Comparison of ENCODE assay signal across 9 mouse cellular contexts in genomic region chr13:73620637-73621036, GRCm38 (mm10). TPM values are rescaled to one million over a fixed set of nuclear protein-coding genes. Genes with fewer than 3 reads are reported as not detected.
DNase-seq lines count a peak whose midpoint lies in the region; ATAC-seq and TF ChIP-seq lines count a peak whose summit lies in the region.
"Had no signal": no experiment of that assay in that cellular context is flagged by ENCODE, and none has a peak within 500 bp of the region (broad histone marks: within the 10 kb centered on the region; RNA-seq: fewer than 3 reads in every experiment).

No protein-coding gene starts in this region.

- TF ChIP-seq POLR2A in limb, embryonic 14.5 days (IDR thresholded peaks at IDR 0.05; ENCODE audit: borderline replicate concordance, extremely low read depth, insufficient read depth, insufficient read length) = no peak

- no peak for ATAC-seq in limb, embryonic 14.5 days (ENCODE audit: low FRiP score, low read depth)

- H3K9me3 ChIP-seq in limb, embryonic 14.5 days (ENCODE audit: control insufficient read depth, low read length) = no peaks in the 10 kb centered on the region
- H3K9me3 ChIP-seq in limb, embryonic 10.5 days (replicated peaks) = no peaks in the 10 kb centered on the region
- H3K9me3 ChIP-seq: liver, embryonic 13.5 days had no signal

- peak; percentile 34 for DNase-seq in limb, embryonic 14.5 days (ENCODE audit: low spot score)
- DNase-seq in limb, embryonic 10.5 days (ENCODE audit: low spot score) = no peak
- peak; percentile 62 for DNase-seq in CD4-positive, CD25-positive, alpha-beta regulatory T cell, adult 2 months (ENCODE audit: low read depth, low spot score)
- peak; percentile 55 for DNase-seq in NIH3T3 (ENCODE audit: low read depth)
- DNase-seq in induced T-regulatory cell, adult 2 months (ENCODE audit: low read depth) = peak; percentile 60
- no peak for DNase-seq in frontal cortex, postnatal 36 days (ENCODE audit: low spot score in 2 of 2)
- DNase-seq in heart, adult 18-20 months = no peak
- DNase-seq: heart, postnatal 36 days; liver, embryonic 13.5 days had no signal

- H3K4me3 ChIP-seq in limb, embryonic 14.5 days (replicated peaks; ENCODE audit: low read length) = no peak overlapping the region
- H3K4me3 ChIP-seq in limb, embryonic 10.5 days = no peak overlapping the region
- H3K4me3 ChIP-seq: liver, embryonic 13.5 days had no signal

- H3K9ac ChIP-seq in limb, embryonic 14.5 days (ENCODE audit: low read depth, low read length, severe bottlenecking) = no peak overlapping the region
- H3K9ac ChIP-seq: liver, embryonic 13.5 days had no signal

- no peak overlapping the region for H3K4me2 ChIP-seq in limb, embryonic 14.5 days (replicated peaks; ENCODE audit: low read depth, low read length, severe bottlenecking)
- H3K4me2 ChIP-seq: liver, embryonic 13.5 days had no signal

- no peak overlapping the region for H3K27ac ChIP-seq in limb, embryonic 14.5 days (replicated peaks; ENCODE audit: low read depth, low read length)
- H3K27ac ChIP-seq in limb, embryonic 10.5 days = no peak overlapping the region
- H3K27ac ChIP-seq: liver, embryonic 13.5 days had no signal

- H3K36me3 ChIP-seq in limb, embryonic 14.5 days (ENCODE audit: control insufficient read depth, insufficient read depth, low read length) = peaks cover 66% of the 10 kb centered on the region
- peaks cover 60% of the 10 kb centered on the region for H3K36me3 ChIP-seq in limb, embryonic 10.5 days

- 82% methylated on average over 6 of the region's 6 CpGs for WGBS in limb, embryonic 14.5 days
- WGBS in limb, embryonic 10.5 days = 76% methylated on average over 6 of the region's 6 CpGs

- no peaks in the 10 kb centered on the region for H3K27me3 ChIP-seq in limb, embryonic 14.5 days (ENCODE audit: control insufficient read depth, insufficient read depth, low read length)
- no peaks in the 10 kb centered on the region for H3K27me3 ChIP-seq in limb, embryonic 10.5 days (ENCODE audit: low read depth, poor library complexity, severe bottlenecking)
- H3K27me3 ChIP-seq: liver, embryonic 13.5 days had no signal

- no peaks in the 10 kb centered on the region for H3K4me1 ChIP-seq in limb, embryonic 14.5 days (ENCODE audit: control insufficient read depth, insufficient read depth, low read length)
- H3K4me1 ChIP-seq in limb, embryonic 10.5 days = no peaks in the 10 kb centered on the region
- H3K4me1 ChIP-seq: liver, embryonic 13.5 days had no signal

RNA-seq across cellular contexts. Expression of gene Tert, which starts 6.1 kb away (rescaled TPM):
- 19.6 and 25.3 TPM in 2 replicates for polyA plus RNA-seq in limb, embryonic 14.5 days (2012; rRNA removed)
- 3.0 and 5.3 TPM in 2 replicates for polyA plus RNA-seq in limb, embryonic 14.5 days (2014; fragmentation: Nextera tagmentation; extraction: Ambion mirVana)
- polyA plus RNA-seq in limb, embryonic 10.5 days (2016; fragmentation: Nextera tagmentation; extraction: Ambion mirVana) = 10.4 and 12.9 TPM in 2 replicates
- total RNA-seq in heart, adult 18-20 months (2021) = under 1 TPM in 1 of 2 experiments, not detected in 1; 0.15 TPM
- total RNA-seq: heart, postnatal 36 days had no signal

RNA-seq across cellular contexts. Expression of gene Clptm1l, which starts 16.8 kb away (rescaled TPM):
- polyA plus RNA-seq in limb, embryonic 14.5 days (2012; rRNA removed) = 163 and 203 TPM in 2 replicates
- polyA plus RNA-seq in limb, embryonic 14.5 days (2014; fragmentation: Nextera tagmentation; extraction: Ambion mirVana) = 145 and 151 TPM in 2 replicates
- 111 and 112 TPM in 2 replicates for polyA plus RNA-seq in limb, embryonic 10.5 days (2016; fragmentation: Nextera tagmentation; extraction: Ambion mirVana)
- total RNA-seq in heart, adult 18-20 months (2021) = 10 to 100 TPM; 56.6 to 63.9 TPM

RNA-seq across cellular contexts. Expression of gene Slc6a18, which starts 57.2 kb away (rescaled TPM):
- 0.05 and 0.14 TPM in 2 replicates for polyA plus RNA-seq in limb, embryonic 14.5 days (2012; rRNA removed)
- not detected in 2 replicates for polyA plus RNA-seq in limb, embryonic 14.5 days (2014; fragmentation: Nextera tagmentation; extraction: Ambion mirVana)
- polyA plus RNA-seq in limb, embryonic 10.5 days (2016; fragmentation: Nextera tagmentation; extraction: Ambion mirVana) = not detected in 2 replicates
- total RNA-seq in heart, adult 18-20 months (2021) = not detected
- total RNA-seq: heart, postnatal 36 days had no signal
- polyA plus RNA-seq: liver, embryonic 13.5 days had no signal

Comparison
In these comparisons a context has a peak if more than half of its experiments do, and no peak if none do; other contexts are left out.
1. DNase-seq: peak in limb, embryonic 14.5 days (single experiment), CD4-positive, CD25-positive, alpha-beta regulatory T cell, adult 2 months (single experiment), NIH3T3 (single experiment) and induced T-regulatory cell, adult 2 months (single experiment); none in limb, embryonic 10.5 days (single experiment), frontal cortex, postnatal 36 days (0 of 2) and heart, adult 18-20 months (0 of 2).